Mouse (Mus musculus) forebrain, embryonic 10.5 days (tissue): ENCODE results near the gene Chst15. TPM values are rescaled to one million over a fixed set of nuclear protein-coding genes. Genes with fewer than 3 reads are reported as not detected.

ENCODE experiments used
- DNase-seq: peaks from one replicate; pipeline ENCODE4 v3.0.0-alpha.2; 2017; ENCODE audit warnings: low spot score; ENCODE audit errors: extremely low spot score
- H3K27ac ChIP-seq: fragments of 300-500 bp; sonication (generic); 2 replicates; pipeline ENCODE4 v1.5.1; 2016; ENCODE audit warnings: mild to moderate bottlenecking
- H3K27me3 ChIP-seq: fragments of 300-500 bp; sonication (generic); 2 replicates; pipeline ENCODE4 v1.6.1; 2016; ENCODE audit warnings: mild to moderate bottlenecking; ENCODE audit not compliant: poor library complexity, severe bottlenecking
- H3K36me3 ChIP-seq: fragments of 300-500 bp; sonication (generic); replicated peaks from 2 replicates; pipeline ENCODE4 v1.6.1; 2016; ENCODE audit warnings: mild to moderate bottlenecking, moderate library complexity
- H3K4me1 ChIP-seq: fragments of 300-500 bp; sonication (generic); 2 replicates; pipeline ENCODE4 v1.6.1; 2016
- H3K4me3 ChIP-seq: fragments of 300-500 bp; sonication (generic); 2 replicates; pipeline ENCODE4 v1.5.1; 2016; ENCODE audit warnings: mild to moderate bottlenecking, moderate library complexity
- H3K9me3 ChIP-seq: fragments of 300-500 bp; sonication (generic); 2 replicates; pipeline ENCODE4 v1.6.1; 2016; ENCODE audit warnings: mild to moderate bottlenecking, moderate library complexity
- WGBS: fragments of 180-500 bp; shearing (Covaris S2); methylation state at CpG from one replicate; pipeline ENCODE4 v1.1.7; 2016; 5-methylcytosine and 5-hydroxymethylcytosine counted together
- polyA plus RNA-seq: library from polyadenylated mRNA; unstranded; fragments of >200 nt; fragmentation: Nextera tagmentation; extraction: Ambion mirVana; gene quantifications from 2 replicates; pipeline ENCODE4 v1.2.1, GENCODE M21; 2016

Gene Chst15
- polyA plus RNA-seq: 9.2 and 9.7 TPM in 2 replicates

GRCm38 (mm10) chr7:132317036-132317541 lies at the start of gene Chst15:
TSS of gene Chst15 (minus strand) at chr7:132317228.
- DNase-seq: peak; percentile 68
- Histone ChIP-seq H3K4me3 (peak within 1 kb of the TSS; percentile 77), H3K27me3 (peaks cover 41% of the 10 kb centered on the region), H3K9me3 (no peaks in the 10 kb centered on the region), H3K4me1 (peaks cover 38% of the 10 kb centered on the region), H3K27ac (peak within 1 kb of the TSS; percentile 92), H3K36me3 (no peaks in the 10 kb centered on the region)
- WGBS: under 1% methylated on average over 34 of the region's 34 CpGs

- Histone ChIP-seq H3K27ac (no peak overlapping the region), H3K4me1 (no peaks in the 10 kb centered on the region), H3K9me3 (no peaks in the 10 kb centered on the region), H3K4me3 (no peak overlapping the region), H3K36me3 (no peaks in the 10 kb centered on the region), H3K27me3 (no peaks in the 10 kb centered on the region)
- no peak for DNase-seq
- WGBS: 90% methylated on average over 5 of the region's 5 CpGs
Measured at GRCm38 (mm10) chr7:132365703-132366384, 48.8 kb upstream of the Chst15 start.

GRCm38 (mm10) chr7:132365111-132365510 lies 48.1 kb upstream of the Chst15 start:
- 90% methylated on average over 5 of the region's 5 CpGs for WGBS
- Histone ChIP-seq H3K4me3 (no peak overlapping the region), H3K36me3 (no peaks in the 10 kb centered on the region), H3K9me3 (no peaks in the 10 kb centered on the region), H3K27me3 (no peaks in the 10 kb centered on the region), H3K27ac (no peak overlapping the region), H3K4me1 (no peaks in the 10 kb centered on the region)
- no peak for DNase-seq

GRCm38 (mm10) chr7:132364506-132364905 lies 47.5 kb upstream of the Chst15 start:
- DNase-seq: no peak
- 58% methylated on average over 5 of the region's 5 CpGs for WGBS
- Histone ChIP-seq H3K36me3 (no peaks in the 10 kb centered on the region), H3K4me1 (peaks cover 3% of the 10 kb centered on the region; the same call in 1 of the 2 replicates), H3K4me3 (no peak overlapping the region), H3K27me3 (no peaks in the 10 kb centered on the region), H3K9me3 (no peaks in the 10 kb centered on the region), H3K27ac (no peak overlapping the region)

GRCm38 (mm10) chr7:132360336-132360735 lies 43.3 kb upstream of the Chst15 start:
- H3K27ac ChIP-seq: no peak overlapping the region
- no peak overlapping the region for H3K4me3 ChIP-seq
- WGBS: 91% methylated on average over 4 of the region's 4 CpGs
- no peaks in the 10 kb centered on the region for H3K36me3 ChIP-seq
- no peak for DNase-seq
- H3K4me1 ChIP-seq: peaks cover 34% of the 10 kb centered on the region
- peaks cover 7% of the 10 kb centered on the region; the same call in 1 of the 2 replicates for H3K27me3 ChIP-seq
- no peaks in the 10 kb centered on the region for H3K9me3 ChIP-seq

GRCm38 (mm10) chr7:132358709-132359108 lies 41.7 kb upstream of the Chst15 start:
- DNase-seq: no peak
- Histone ChIP-seq H3K27ac (no peak overlapping the region), H3K36me3 (no peaks in the 10 kb centered on the region), H3K27me3 (peaks cover 7% of the 10 kb centered on the region; the same call in 1 of the 2 replicates), H3K4me3 (no peak overlapping the region), H3K4me1 (peaks cover 34% of the 10 kb centered on the region), H3K9me3 (no peaks in the 10 kb centered on the region)
- WGBS: 68% methylated on average over 4 of the region's 4 CpGs

GRCm38 (mm10) chr7:132358250-132358649 lies 41.2 kb upstream of the Chst15 start:
- no peak for DNase-seq
- 58% methylated on average over 3 of the region's 3 CpGs for WGBS
- no peak overlapping the region for H3K4me3 ChIP-seq
- H3K9me3 ChIP-seq: no peaks in the 10 kb centered on the region
- no peak overlapping the region for H3K27ac ChIP-seq
- peaks cover 34% of the 10 kb centered on the region for H3K4me1 ChIP-seq
- no peaks in the 10 kb centered on the region for H3K36me3 ChIP-seq
- peaks cover 7% of the 10 kb centered on the region; the same call in 1 of the 2 replicates for H3K27me3 ChIP-seq

- H3K4me1 ChIP-seq: peaks cover 34% of the 10 kb centered on the region
- H3K9me3 ChIP-seq: no peaks in the 10 kb centered on the region
- H3K36me3 ChIP-seq: no peaks in the 10 kb centered on the region
- no peak overlapping the region for H3K4me3 ChIP-seq
- no peak for DNase-seq
- WGBS: 91% methylated on average over 3 of the region's 3 CpGs
- peaks cover 7% of the 10 kb centered on the region; the same call in 1 of the 2 replicates for H3K27me3 ChIP-seq
- no peak overlapping the region for H3K27ac ChIP-seq
Measured at GRCm38 (mm10) chr7:132357841-132358237, 40.8 kb upstream of the Chst15 start.

GRCm38 (mm10) chr7:132356881-132357840 lies 40.1 kb upstream of the Chst15 start:
- Histone ChIP-seq H3K9me3 (no peaks in the 10 kb centered on the region), H3K27ac (peak overlapping the region; percentile 42; the same call in 1 of the 2 replicates), H3K36me3 (no peaks in the 10 kb centered on the region), H3K4me3 (no peak overlapping the region), H3K27me3 (peaks cover 7% of the 10 kb centered on the region; the same call in 1 of the 2 replicates), H3K4me1 (peaks cover 34% of the 10 kb centered on the region)
- 32% methylated on average over 10 of the region's 10 CpGs for WGBS
- DNase-seq: no peak

- Histone ChIP-seq H3K27ac (peak overlapping the region; percentile 58), H3K36me3 (no peaks in the 10 kb centered on the region), H3K9me3 (no peaks in the 10 kb centered on the region), H3K4me1 (peaks cover 34% of the 10 kb centered on the region), H3K4me3 (no peak overlapping the region), H3K27me3 (peaks cover 7% of the 10 kb centered on the region; the same call in 1 of the 2 replicates)
- DNase-seq: no peak
- WGBS: 23% methylated on average over 8 of the region's 8 CpGs
Measured at GRCm38 (mm10) chr7:132356185-132356584, 39.2 kb upstream of the Chst15 start.

- Histone ChIP-seq H3K36me3 (no peaks in the 10 kb centered on the region), H3K9me3 (no peaks in the 10 kb centered on the region), H3K4me1 (peaks cover 34% of the 10 kb centered on the region), H3K27me3 (peaks cover 7% of the 10 kb centered on the region; the same call in 1 of the 2 replicates), H3K4me3 (no peak overlapping the region), H3K27ac (peak overlapping the region; percentile 58)
- DNase-seq: no peak
- 73% methylated on average over 6 of the region's 6 CpGs for WGBS
Measured at GRCm38 (mm10) chr7:132355767-132356166, 38.7 kb upstream of the Chst15 start.

- 81% methylated on average over 6 of the region's 6 CpGs for WGBS
- Histone ChIP-seq H3K9me3 (no peaks in the 10 kb centered on the region), H3K27me3 (no peaks in the 10 kb centered on the region), H3K4me3 (no peak overlapping the region), H3K36me3 (no peaks in the 10 kb centered on the region), H3K4me1 (peaks cover 15% of the 10 kb centered on the region), H3K27ac (no peak overlapping the region)
- no peak for DNase-seq
Measured at GRCm38 (mm10) chr7:132349075-132349572, 32.1 kb upstream of the Chst15 start.
